Mouse (Mus musculus): Measurements from ENCODE around the gene Olfr571. TPM values are rescaled to one million over a fixed set of nuclear protein-coding genes. Genes with fewer than 3 reads are reported as not detected.

Gene Olfr571
- polyA plus RNA-seq, 1 experiment from 2014 or later = not detected

Other genes with a start within 250 kb of the Olfr571 start
- 12.3 and 12.4 TPM in 2 replicates for gene Trim68, start 230.2 kb downstream of the Olfr571 start, polyA plus RNA-seq (2015; fragmentation: Nextera tagmentation; extraction: Ambion mirVana)
- not detected in 2 replicates for gene Olfr557, start 221.6 kb downstream of the Olfr571 start, polyA plus RNA-seq (2015; fragmentation: Nextera tagmentation; extraction: Ambion mirVana)
- gene Olfr558, start 215.3 kb downstream of the Olfr571 start, polyA plus RNA-seq (2015; fragmentation: Nextera tagmentation; extraction: Ambion mirVana) = 1.3 and 1.5 TPM in 2 replicates
- gene Olfr33, start 198.5 kb downstream of the Olfr571 start, polyA plus RNA-seq (2015; fragmentation: Nextera tagmentation; extraction: Ambion mirVana) = not detected in 2 replicates
- gene Olfr559, start 190.0 kb downstream of the Olfr571 start, polyA plus RNA-seq (2015; fragmentation: Nextera tagmentation; extraction: Ambion mirVana) = not detected in 2 replicates
- 0.07 TPM in 1 of 2 replicates, not detected in the other for gene Olfr560, start 158.2 kb downstream of the Olfr571 start, polyA plus RNA-seq (2015; fragmentation: Nextera tagmentation; extraction: Ambion mirVana)
- 0.14 and 0.39 TPM in 2 replicates for gene Olfr78, start 158.1 kb downstream of the Olfr571 start, polyA plus RNA-seq (2015; fragmentation: Nextera tagmentation; extraction: Ambion mirVana)
- gene Olfr561, start 146.3 kb downstream of the Olfr571 start, polyA plus RNA-seq (2015; fragmentation: Nextera tagmentation; extraction: Ambion mirVana) = not detected in 2 replicates
- not detected in 2 replicates for gene Olfr564, start 114.1 kb downstream of the Olfr571 start, polyA plus RNA-seq (2015; fragmentation: Nextera tagmentation; extraction: Ambion mirVana)
- gene Olfr566, start 58.8 kb downstream of the Olfr571 start, polyA plus RNA-seq (2015; fragmentation: Nextera tagmentation; extraction: Ambion mirVana) = not detected in 2 replicates
- not detected in 2 replicates for gene Olfr568, start 40.4 kb downstream of the Olfr571 start, polyA plus RNA-seq (2015; fragmentation: Nextera tagmentation; extraction: Ambion mirVana)
- gene Olfr569, start 26.7 kb downstream of the Olfr571 start, polyA plus RNA-seq (2015; fragmentation: Nextera tagmentation; extraction: Ambion mirVana) = not detected in 2 replicates
- not detected in 2 replicates for gene Olfr570, start 23.0 kb downstream of the Olfr571 start, polyA plus RNA-seq (2015; fragmentation: Nextera tagmentation; extraction: Ambion mirVana)
- not detected in 2 replicates for gene Olfr572, start 6.9 kb upstream of the Olfr571 start, polyA plus RNA-seq (2015; fragmentation: Nextera tagmentation; extraction: Ambion mirVana)
- gene Olfr573-ps1, start 25.0 kb upstream of the Olfr571 start, polyA plus RNA-seq (2015; fragmentation: Nextera tagmentation; extraction: Ambion mirVana) = not detected in 2 replicates
- gene Olfr574, start 30.9 kb upstream of the Olfr571 start, polyA plus RNA-seq (2015; fragmentation: Nextera tagmentation; extraction: Ambion mirVana) = not detected in 2 replicates
- gene Olfr575, start 41.2 kb upstream of the Olfr571 start, polyA plus RNA-seq (2015; fragmentation: Nextera tagmentation; extraction: Ambion mirVana) = not detected in 2 replicates
- gene Olfr576, start 45.1 kb upstream of the Olfr571 start, polyA plus RNA-seq (2015; fragmentation: Nextera tagmentation; extraction: Ambion mirVana) = not detected in 2 replicates
- not detected in 2 replicates for gene Olfr577, start 58.4 kb upstream of the Olfr571 start, polyA plus RNA-seq (2015; fragmentation: Nextera tagmentation; extraction: Ambion mirVana)
- gene Olfr578, start 71.8 kb upstream of the Olfr571 start, polyA plus RNA-seq (2015; fragmentation: Nextera tagmentation; extraction: Ambion mirVana) = not detected in 2 replicates
- gene Olfr582, start 120.5 kb upstream of the Olfr571 start, polyA plus RNA-seq (2015; fragmentation: Nextera tagmentation; extraction: Ambion mirVana) = not detected in 2 replicates
- gene Olfr583, start 133.8 kb upstream of the Olfr571 start, polyA plus RNA-seq (2015; fragmentation: Nextera tagmentation; extraction: Ambion mirVana) = not detected in 2 replicates
- gene Olfr584, start 164.3 kb upstream of the Olfr571 start, polyA plus RNA-seq (2015; fragmentation: Nextera tagmentation; extraction: Ambion mirVana) = not detected in 2 replicates
- not detected in 2 replicates for gene Olfr585, start 180.2 kb upstream of the Olfr571 start, polyA plus RNA-seq (2015; fragmentation: Nextera tagmentation; extraction: Ambion mirVana)
- gene Olfr586, start 208.1 kb upstream of the Olfr571 start, polyA plus RNA-seq (2015; fragmentation: Nextera tagmentation; extraction: Ambion mirVana) = not detected in 2 replicates
- gene Olfr588-ps1, start 223.3 kb upstream of the Olfr571 start, polyA plus RNA-seq (2015; fragmentation: Nextera tagmentation; extraction: Ambion mirVana) = not detected in 2 replicates
- not detected in 2 replicates for gene Olfr589, start 238.8 kb upstream of the Olfr571 start, polyA plus RNA-seq (2015; fragmentation: Nextera tagmentation; extraction: Ambion mirVana)